Mouse (Mus musculus): ENCODE data around the gene Fam213a.

- TF ChIP-seq CTCF (IDR thresholded peaks at IDR 0.05), result no peak
- no peak for TF ChIP-seq EP300 (IDR thresholded peaks at IDR 0.05)
These were observed 60.2 kb downstream of the Fam213a start for GRCm38 (mm10) chr14:40953381-40953780.

Measured in lung, postnatal 0 days (tissue).